Mouse (Mus musculus): Measurements from ENCODE around the gene Zc3h14.

GRCm38 (mm10) chr12:98802245-98802644 is 55.5 kb downstream of the Zc3h14 start:
- no peak for TF ChIP-seq CTCF (IDR thresholded peaks at IDR 0.05; ENCODE audit: low read depth)
- TF ChIP-seq EP300 (optimal IDR thresholded peaks at IDR 0.05): no peak
